Mouse (Mus musculus) limb, embryonic 10.5 days (tissue): ENCODE measurements at regions not wholly inside any gene's neighbourhood (a gene's known extent, or its start where the extent isn't known, plus 50 kb on each side); places are given as distances from the start of the nearest gene placed in this dataset.

Source experiments
- DNase-seq: peaks from one replicate; pipeline ENCODE4 v3.0.0-alpha.2; 2017; ENCODE audit warnings: low spot score
- H3K27ac ChIP-seq: fragments of 300-500 bp; sonication (generic); 2 replicates; pipeline ENCODE4 v1.5.1; 2016; ENCODE audit warnings: mild to moderate bottlenecking
- H3K27me3 ChIP-seq: fragments of 300-500 bp; sonication (generic); 2 replicates; pipeline ENCODE4 v1.6.1; 2016; ENCODE audit warnings: low read depth, mild to moderate bottlenecking; ENCODE audit not compliant: poor library complexity, severe bottlenecking
- H3K36me3 ChIP-seq: fragments of 300-500 bp; sonication (generic); 2 replicates; pipeline ENCODE4 v1.6.1; 2016; ENCODE audit warnings: mild to moderate bottlenecking, moderate library complexity
- H3K4me1 ChIP-seq: fragments of 300-500 bp; sonication (generic); 2 replicates; pipeline ENCODE4 v1.6.1; 2016
- H3K4me3 ChIP-seq: fragments of 300-500 bp; sonication (generic); 2 replicates; pipeline ENCODE4 v1.5.1; 2016; ENCODE audit warnings: mild to moderate bottlenecking, moderate library complexity
- H3K9me3 ChIP-seq: fragments of 300-500 bp; sonication (generic); replicated peaks from 2 replicates; pipeline ENCODE4 v1.6.1; 2016; ENCODE audit warnings: mild to moderate bottlenecking
- WGBS: fragments of 180-500 bp; shearing (Covaris S2); methylation state at CpG from one replicate; pipeline ENCODE4 v1.1.7; 2016; 5-methylcytosine and 5-hydroxymethylcytosine counted together

DNA sequence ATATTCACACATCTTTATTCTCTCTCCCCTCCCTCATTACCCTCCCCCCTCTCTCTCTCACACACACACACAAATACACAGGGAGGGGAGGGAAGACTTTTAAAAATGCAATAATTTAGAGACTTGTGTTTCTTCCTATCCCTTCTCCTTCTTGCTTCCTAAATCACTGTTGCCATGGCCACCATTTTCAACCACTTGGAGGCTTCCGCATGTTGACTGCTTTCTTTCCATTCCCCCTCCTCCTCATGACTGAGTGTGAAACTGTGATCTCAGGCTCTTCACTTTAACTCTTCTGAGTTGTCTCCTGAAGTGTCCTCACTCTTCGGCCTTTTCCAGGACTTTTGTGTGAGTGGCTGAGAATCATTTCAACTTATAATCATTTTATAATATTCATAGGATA is 81.2 kb upstream of the Daam1 start:
- 84% methylated on average over 2 of the region's 2 CpGs for WGBS
- no peaks in the 10 kb centered on the region for H3K4me1 ChIP-seq
- no peak overlapping the region for H3K27ac ChIP-seq
- no peaks in the 10 kb centered on the region for H3K27me3 ChIP-seq
- H3K9me3 ChIP-seq = no peaks in the 10 kb centered on the region
- no peak for DNase-seq
- no peaks in the 10 kb centered on the region for H3K36me3 ChIP-seq
- no peak overlapping the region for H3K4me3 ChIP-seq

DNA sequence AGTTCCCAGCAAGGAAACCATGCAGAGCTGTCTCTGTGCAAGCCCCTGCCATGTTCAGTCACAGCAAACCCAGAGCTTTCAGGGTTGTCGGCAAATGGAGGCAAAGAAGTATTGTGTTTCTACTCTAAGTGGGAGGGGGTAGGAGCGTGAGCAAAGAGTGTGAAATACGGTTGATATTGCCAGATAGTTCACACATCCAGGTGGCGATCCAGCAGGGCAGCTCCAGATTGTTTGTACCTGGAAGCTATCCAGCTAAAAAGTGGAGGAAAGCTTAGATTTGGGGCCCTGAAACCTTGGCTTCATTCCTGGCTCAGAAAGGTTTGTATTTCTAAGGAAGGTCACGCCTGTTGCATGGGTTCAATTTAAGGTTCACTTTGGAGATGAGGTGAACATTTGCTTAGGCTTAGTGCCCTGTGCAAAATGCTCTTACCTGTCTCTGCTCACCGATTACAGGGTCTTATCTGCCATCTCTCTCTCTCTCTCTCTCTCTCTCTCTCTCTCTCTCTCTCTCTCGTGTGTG is 78.1 kb upstream of the Daam1 start:
- Histone ChIP-seq H3K4me1 (no peaks in the 10 kb centered on the region), H3K9me3 (no peaks in the 10 kb centered on the region), H3K27ac (no peak overlapping the region), H3K36me3 (no peaks in the 10 kb centered on the region), H3K4me3 (no peak overlapping the region), H3K27me3 (no peaks in the 10 kb centered on the region)
- WGBS = 82% methylated on average over 7 of the region's 7 CpGs
- no peak for DNase-seq

DNA sequence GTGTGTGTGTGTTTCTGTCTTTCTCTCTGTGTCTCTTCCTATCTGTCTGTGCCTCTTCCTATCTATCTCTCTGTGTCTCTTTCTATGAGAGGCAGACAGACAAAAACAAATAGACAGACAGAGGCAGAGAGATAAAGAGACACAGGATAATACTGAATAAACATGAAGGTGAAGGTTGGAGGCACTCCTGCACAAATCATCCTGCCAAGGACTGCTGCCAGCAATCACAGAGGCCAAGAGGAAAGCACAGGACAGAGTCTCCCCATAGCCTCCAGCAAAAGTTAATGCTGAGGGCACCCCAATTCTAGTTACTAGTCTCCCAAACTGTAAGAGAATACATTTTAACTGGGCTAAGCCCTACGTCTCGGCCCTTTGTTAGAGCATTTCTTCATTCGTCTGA is 77.6 kb upstream of the Daam1 start:
- H3K27ac ChIP-seq = no peak overlapping the region
- H3K27me3 ChIP-seq = no peaks in the 10 kb centered on the region
- no peaks in the 10 kb centered on the region for H3K36me3 ChIP-seq
- H3K4me3 ChIP-seq = no peak overlapping the region
- WGBS = 95% methylated on average over 3 of the region's 3 CpGs
- H3K4me1 ChIP-seq = no peaks in the 10 kb centered on the region
- no peaks in the 10 kb centered on the region for H3K9me3 ChIP-seq
- DNase-seq = no peak

DNA sequence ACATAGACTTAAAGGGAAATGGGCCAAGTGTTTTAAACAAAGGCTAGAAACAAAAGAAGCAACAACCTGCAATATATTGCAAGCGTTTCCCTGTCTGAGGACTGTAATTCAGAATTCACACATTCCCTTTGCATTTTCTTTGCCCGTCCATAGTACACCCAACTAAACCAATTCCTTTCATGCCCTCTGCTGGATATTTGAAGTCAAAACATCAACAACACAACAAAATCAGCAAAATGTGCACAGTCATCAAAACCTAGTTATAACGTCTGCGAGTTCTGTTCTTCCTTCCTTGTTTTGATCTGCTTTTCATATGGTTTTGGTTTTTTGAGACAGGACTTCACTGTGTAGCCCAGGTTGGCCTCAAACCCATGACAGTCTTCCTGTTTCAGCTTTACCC is 67.7 kb upstream of the Daam1 start:
- no peak for DNase-seq
- no peak overlapping the region for H3K27ac ChIP-seq
- no peaks in the 10 kb centered on the region for H3K4me1 ChIP-seq
- no peaks in the 10 kb centered on the region for H3K36me3 ChIP-seq
- H3K27me3 ChIP-seq = no peaks in the 10 kb centered on the region
- H3K9me3 ChIP-seq = no peaks in the 10 kb centered on the region
- 79% methylated on average over 4 of the region's 4 CpGs for WGBS
- H3K4me3 ChIP-seq = no peak overlapping the region

DNA sequence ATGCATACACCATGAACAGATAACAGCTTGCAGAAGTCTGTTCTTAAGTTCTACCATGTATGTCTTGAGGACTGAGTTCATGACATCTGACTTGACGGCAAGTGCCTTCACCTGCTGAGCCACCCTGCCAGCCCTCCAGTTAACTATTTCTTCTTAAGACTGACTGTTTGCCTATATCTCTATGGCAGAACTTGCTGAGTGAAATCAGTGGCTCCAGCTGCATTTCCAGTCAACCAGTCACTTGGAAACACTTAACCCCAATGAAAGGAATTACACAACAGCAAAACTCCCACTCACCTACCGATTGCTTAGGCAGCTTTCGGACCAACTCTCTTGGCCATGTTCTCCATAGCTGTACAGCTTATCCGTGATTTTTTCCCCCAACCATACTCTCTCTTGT is 64.8 kb upstream of the Daam1 start:
- no peaks in the 10 kb centered on the region for H3K9me3 ChIP-seq
- no peak overlapping the region for H3K27ac ChIP-seq
- no peaks in the 10 kb centered on the region for H3K27me3 ChIP-seq
- 90% methylated on average over 4 of the region's 4 CpGs for WGBS
- H3K36me3 ChIP-seq = no peaks in the 10 kb centered on the region
- H3K4me3 ChIP-seq = no peak overlapping the region
- DNase-seq = no peak
- H3K4me1 ChIP-seq = peaks cover 8% of the 10 kb centered on the region; the same call in 1 of the 2 replicates

DNA sequence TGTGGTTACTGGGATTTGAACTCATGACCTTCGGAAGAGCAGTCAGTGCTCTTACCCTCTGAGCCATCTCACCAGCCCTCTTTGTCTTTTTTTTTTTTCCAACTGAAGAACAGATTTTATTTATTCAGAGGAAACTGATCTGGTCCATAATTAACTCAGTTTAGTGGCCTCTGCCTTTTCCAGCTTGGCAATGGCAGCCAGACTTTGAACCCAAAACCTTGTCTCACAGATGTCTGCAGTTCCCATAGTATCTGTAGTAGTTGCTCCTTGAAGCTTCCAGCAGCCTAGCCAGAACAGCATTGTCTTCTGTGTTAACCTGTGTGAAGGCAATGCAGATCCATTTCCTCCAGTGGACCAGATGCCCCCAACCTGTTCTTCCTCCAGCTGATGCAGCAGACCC is 64.2 kb upstream of the Daam1 start:
- no peaks in the 10 kb centered on the region for H3K9me3 ChIP-seq
- no peak for DNase-seq
- H3K36me3 ChIP-seq = no peaks in the 10 kb centered on the region
- peaks cover 8% of the 10 kb centered on the region; the same call in 1 of the 2 replicates for H3K4me1 ChIP-seq
- H3K27me3 ChIP-seq = no peaks in the 10 kb centered on the region
- no peak overlapping the region for H3K4me3 ChIP-seq
- WGBS = 98% methylated on average over 1 of the region's 1 CpGs
- H3K27ac ChIP-seq = no peak overlapping the region

DNA sequence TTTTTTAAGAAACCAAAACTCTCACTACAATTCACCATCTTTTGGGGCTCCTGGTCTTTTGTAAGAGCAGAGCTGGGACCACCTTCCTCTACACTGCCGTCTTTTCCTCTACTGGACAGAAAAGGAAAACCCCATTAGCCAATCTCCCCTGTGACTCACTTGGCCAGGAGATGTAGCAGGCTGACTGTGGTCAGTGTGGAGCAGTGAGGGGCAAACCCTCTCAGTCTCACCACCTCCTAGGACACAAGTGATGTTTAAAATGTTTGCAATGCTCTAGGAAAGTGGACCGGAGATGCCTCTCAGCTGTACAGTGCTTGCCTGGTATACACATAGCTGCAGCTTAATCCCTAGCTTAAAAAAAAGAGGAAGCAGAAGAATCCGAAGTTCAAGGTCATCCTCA is 63.0 kb upstream of the Daam1 start:
- DNase-seq = no peak
- WGBS = 42% methylated on average over 3 of the region's 3 CpGs
- Histone ChIP-seq H3K36me3 (no peaks in the 10 kb centered on the region), H3K27ac (no peak overlapping the region), H3K27me3 (no peaks in the 10 kb centered on the region), H3K4me3 (no peak overlapping the region), H3K9me3 (no peaks in the 10 kb centered on the region), H3K4me1 (peaks cover 8% of the 10 kb centered on the region; the same call in 1 of the 2 replicates)

DNA sequence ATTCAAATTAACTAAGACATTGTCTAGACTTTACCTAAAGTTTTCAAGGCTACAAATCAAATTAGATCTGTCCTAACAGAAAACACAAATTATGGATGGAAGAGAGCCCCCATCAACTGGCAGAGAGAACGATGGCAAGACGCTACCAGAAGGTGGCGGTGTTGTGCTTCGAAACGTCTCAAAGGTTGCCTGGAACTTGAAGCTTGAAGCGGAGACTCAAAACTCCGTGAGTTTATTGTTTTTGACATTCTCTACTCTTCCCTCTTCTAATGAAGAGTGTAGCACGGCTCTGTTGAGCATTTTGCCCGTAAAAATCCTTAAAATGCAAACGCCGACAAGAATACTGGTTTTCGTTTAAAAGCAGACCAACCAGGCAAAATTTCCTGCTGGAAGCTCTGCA is 62.4 kb upstream of the Daam1 start:
- no peak overlapping the region for H3K27ac ChIP-seq
- 5% methylated on average over 12 of the region's 12 CpGs for WGBS
- H3K36me3 ChIP-seq = no peaks in the 10 kb centered on the region
- peak overlapping the region; percentile 35 for H3K4me3 ChIP-seq
- peaks cover 8% of the 10 kb centered on the region; the same call in 1 of the 2 replicates for H3K4me1 ChIP-seq
- no peaks in the 10 kb centered on the region for H3K9me3 ChIP-seq
- H3K27me3 ChIP-seq = no peaks in the 10 kb centered on the region
- peak; percentile 86 for DNase-seq

DNA sequence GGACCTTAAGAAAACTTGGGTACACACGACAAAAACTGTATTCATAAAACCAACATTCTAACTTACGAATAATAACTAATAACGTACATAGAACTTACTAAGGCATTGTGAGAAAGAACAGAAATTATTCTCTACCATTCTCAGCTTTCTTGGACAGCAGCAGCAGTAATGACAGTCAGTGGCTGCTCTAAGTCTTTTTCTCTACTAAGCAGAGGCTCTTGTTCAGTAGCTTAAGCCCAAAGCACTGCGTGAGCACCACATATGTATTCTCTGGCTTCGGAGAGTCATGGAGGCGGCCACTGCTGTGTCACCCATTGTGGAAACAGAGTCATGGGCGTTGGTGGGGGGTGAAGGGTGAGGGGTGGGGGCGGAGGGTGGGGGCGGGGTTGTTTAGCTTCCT is 62.0 kb upstream of the Daam1 start:
- H3K9me3 ChIP-seq = no peaks in the 10 kb centered on the region
- 32% methylated on average over 9 of the region's 9 CpGs for WGBS
- H3K36me3 ChIP-seq = no peaks in the 10 kb centered on the region
- H3K4me3 ChIP-seq = peak overlapping the region; percentile 35
- H3K27me3 ChIP-seq = no peaks in the 10 kb centered on the region
- H3K4me1 ChIP-seq = peaks cover 8% of the 10 kb centered on the region; the same call in 1 of the 2 replicates
- DNase-seq = no peak
- no peak overlapping the region for H3K27ac ChIP-seq

DNA sequence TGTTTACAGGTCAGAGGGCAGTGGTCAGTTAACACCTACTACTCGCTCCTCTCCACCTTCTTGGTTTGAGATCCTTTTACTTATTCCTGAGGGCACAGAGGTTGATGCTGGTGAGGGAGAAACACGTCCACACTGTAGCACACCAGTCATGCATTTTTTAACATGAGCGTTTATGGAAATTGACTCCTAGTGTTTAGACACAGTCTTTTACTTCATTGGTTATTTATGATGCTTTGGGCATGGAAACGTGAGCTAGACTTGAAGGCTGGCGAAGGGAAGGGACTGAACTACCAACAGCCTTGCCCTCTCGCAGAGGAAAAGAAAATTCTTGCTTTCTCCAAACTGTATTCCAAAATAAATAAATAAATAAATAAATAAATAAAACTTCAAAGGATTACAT is 61.6 kb upstream of the Daam1 start:
- no peaks in the 10 kb centered on the region for H3K36me3 ChIP-seq
- H3K27me3 ChIP-seq = no peaks in the 10 kb centered on the region
- no peaks in the 10 kb centered on the region for H3K9me3 ChIP-seq
- DNase-seq = no peak
- H3K4me3 ChIP-seq = no peak overlapping the region
- no peak overlapping the region for H3K27ac ChIP-seq
- 56% methylated on average over 6 of the region's 6 CpGs for WGBS
- peaks cover 8% of the 10 kb centered on the region; the same call in 1 of the 2 replicates for H3K4me1 ChIP-seq

DNA sequence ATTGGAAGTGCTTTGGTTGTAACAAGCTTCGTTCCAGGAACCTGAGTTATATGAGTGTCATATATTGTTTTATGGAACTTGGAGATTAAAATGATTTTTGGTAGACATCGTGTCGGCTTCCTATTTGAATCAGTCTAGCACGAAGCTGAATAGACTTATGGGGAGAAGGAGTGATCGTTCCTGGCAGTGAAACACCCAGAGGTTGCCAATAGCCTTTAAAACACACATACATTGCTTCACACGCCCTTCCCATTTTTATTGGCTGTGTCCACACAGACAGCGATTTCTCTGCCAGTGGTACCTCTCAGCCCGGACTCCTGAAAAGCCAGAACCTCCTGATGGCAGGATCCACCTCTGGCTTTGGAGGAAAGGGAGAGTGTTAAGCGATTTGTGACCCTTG is 57.0 kb upstream of the Daam1 start:
- Histone ChIP-seq H3K4me1 (peaks cover 16% of the 10 kb centered on the region), H3K4me3 (no peak overlapping the region), H3K9me3 (no peaks in the 10 kb centered on the region), H3K27me3 (no peaks in the 10 kb centered on the region), H3K27ac (no peak overlapping the region), H3K36me3 (no peaks in the 10 kb centered on the region)
- 87% methylated on average over 9 of the region's 9 CpGs for WGBS
- DNase-seq = no peak

DNA sequence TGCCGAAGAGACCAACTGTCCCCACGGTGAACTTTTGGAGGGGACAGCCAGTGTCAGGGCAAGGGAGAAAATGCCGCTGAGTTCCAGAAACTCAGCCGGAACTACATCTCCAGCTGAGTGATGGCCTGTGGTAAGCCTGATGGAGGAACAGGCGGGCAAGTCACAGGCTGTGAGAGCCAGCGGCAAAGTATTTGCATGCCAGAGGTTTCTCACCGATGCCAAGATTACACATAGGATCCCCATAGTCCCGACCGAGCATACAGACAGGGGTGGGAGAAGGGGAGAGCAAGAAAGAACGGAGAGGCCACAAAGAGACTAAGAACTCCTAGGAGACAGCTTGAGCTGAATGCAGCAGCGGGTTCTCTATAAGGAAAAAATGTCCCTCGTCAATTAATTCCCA is 55.8 kb upstream of the Daam1 start:
- Histone ChIP-seq H3K9me3 (no peaks in the 10 kb centered on the region), H3K36me3 (no peaks in the 10 kb centered on the region), H3K4me3 (no peak overlapping the region), H3K27me3 (no peaks in the 10 kb centered on the region), H3K4me1 (peaks cover 23% of the 10 kb centered on the region), H3K27ac (no peak overlapping the region)
- WGBS = 84% methylated on average over 12 of the region's 12 CpGs
- no peak for DNase-seq

DNA sequence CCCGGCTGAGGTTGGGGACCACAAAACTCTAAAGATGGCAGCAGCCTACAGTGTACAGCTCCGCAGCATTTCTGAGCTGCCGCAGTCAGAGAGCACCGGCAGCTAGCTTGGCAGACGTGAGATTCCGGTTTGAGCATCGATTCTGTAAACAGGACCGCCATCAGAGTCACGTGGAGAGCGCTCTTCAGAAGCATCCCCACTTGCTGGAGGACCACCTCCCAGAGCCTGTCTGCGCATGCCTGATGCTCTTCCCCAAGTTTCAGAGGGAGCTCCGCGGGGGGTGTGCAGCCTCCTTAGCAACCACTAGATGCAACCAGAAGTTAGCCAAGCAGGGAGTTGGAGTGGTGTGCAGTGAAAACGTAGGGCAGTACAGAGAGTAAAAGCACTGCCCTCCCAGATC is 52.7 kb upstream of the Daam1 start:
- Histone ChIP-seq H3K36me3 (no peaks in the 10 kb centered on the region), H3K4me1 (peaks cover 30% of the 10 kb centered on the region), H3K27ac (no peak overlapping the region), H3K4me3 (peak overlapping the region; percentile 27), H3K27me3 (no peaks in the 10 kb centered on the region), H3K9me3 (no peaks in the 10 kb centered on the region)
- DNase-seq = peak; percentile 46
- whole genome bisulfite sequencing = 40% methylated on average over 14 of the region's 14 CpGs

DNA sequence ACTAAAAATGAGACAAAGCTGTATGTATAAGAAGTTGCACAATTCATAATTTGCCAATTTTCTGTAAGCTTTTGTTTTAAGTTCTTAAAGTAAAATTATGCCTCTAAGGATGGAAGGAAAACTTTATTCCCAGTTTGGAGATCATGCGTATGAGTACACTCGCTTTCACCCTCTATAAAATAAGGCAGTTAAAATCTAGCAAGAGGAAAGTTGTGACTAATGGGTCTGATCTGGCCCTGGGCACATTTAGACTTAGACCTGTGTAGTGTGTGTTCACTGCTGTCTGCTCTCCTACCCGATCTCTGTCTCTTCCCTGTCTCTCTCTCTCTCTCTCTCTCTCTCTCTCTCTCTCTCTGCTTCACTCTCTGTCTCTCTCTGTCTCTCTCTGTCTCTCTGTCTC is 51.9 kb upstream of the Daam1 start:
- Histone ChIP-seq H3K9me3 (no peaks in the 10 kb centered on the region), H3K27me3 (no peaks in the 10 kb centered on the region), H3K4me3 (no peak overlapping the region), H3K4me1 (peaks cover 30% of the 10 kb centered on the region), H3K36me3 (no peaks in the 10 kb centered on the region), H3K27ac (no peak overlapping the region)
- DNase-seq = no peak
- WGBS = 71% methylated on average over 3 of the region's 3 CpGs
